Mouse (Mus musculus): ENCODE measurements around the gene Dusp9.

Gene Dusp9

GRCm38 (mm10) chrX:73672031-73672431 is 32.8 kb downstream of the Dusp9 start:
- peak; percentile 71 for DNase-seq

- peak; percentile 46 for DNase-seq
These were observed 33.8 kb downstream of the Dusp9 start, which contains the start of gene Slc6a8 for GRCm38 (mm10) chrX:73672879-73673618. TSS of gene Slc6a8 (plus strand) at chrX:73673150.

GRCm38 (mm10) chrX:73673619-73673967 is 34.4 kb downstream of the Dusp9 start:
- DNase-seq = no peak

GRCm38 (mm10) chrX:73673968-73674661 is 34.9 kb downstream of the Dusp9 start:
- no peak for DNase-seq

- no peak for DNase-seq
These were observed 36.0 kb downstream of the Dusp9 start for GRCm38 (mm10) chrX:73675231-73675630.

- DNase-seq = no peak
These were observed 37.4 kb downstream of the Dusp9 start for GRCm38 (mm10) chrX:73676668-73677067.

- DNase-seq = no peak
These were observed 44.9 kb downstream of the Dusp9 start for GRCm38 (mm10) chrX:73684156-73684555.

- no peak for DNase-seq
These were observed 45.8 kb downstream of the Dusp9 start for GRCm38 (mm10) chrX:73684978-73685377.

- DNase-seq = no peak
These were observed 46.4 kb downstream of the Dusp9 start for GRCm38 (mm10) chrX:73685629-73686028.

- DNase-seq = peak; percentile 59
These were observed 51.9 kb downstream of the Dusp9 start for GRCm38 (mm10) chrX:73690917-73691629.
